Mouse (Mus musculus): Measurements from ENCODE around the gene Adgb. TPM values are rescaled to one million over a fixed set of nuclear protein-coding genes. Genes with fewer than 3 reads are reported as not detected.

Gene Adgb
- polyA plus RNA-seq, 1 experiment from 2014 or later, result 0.16 TPM

DNA sequence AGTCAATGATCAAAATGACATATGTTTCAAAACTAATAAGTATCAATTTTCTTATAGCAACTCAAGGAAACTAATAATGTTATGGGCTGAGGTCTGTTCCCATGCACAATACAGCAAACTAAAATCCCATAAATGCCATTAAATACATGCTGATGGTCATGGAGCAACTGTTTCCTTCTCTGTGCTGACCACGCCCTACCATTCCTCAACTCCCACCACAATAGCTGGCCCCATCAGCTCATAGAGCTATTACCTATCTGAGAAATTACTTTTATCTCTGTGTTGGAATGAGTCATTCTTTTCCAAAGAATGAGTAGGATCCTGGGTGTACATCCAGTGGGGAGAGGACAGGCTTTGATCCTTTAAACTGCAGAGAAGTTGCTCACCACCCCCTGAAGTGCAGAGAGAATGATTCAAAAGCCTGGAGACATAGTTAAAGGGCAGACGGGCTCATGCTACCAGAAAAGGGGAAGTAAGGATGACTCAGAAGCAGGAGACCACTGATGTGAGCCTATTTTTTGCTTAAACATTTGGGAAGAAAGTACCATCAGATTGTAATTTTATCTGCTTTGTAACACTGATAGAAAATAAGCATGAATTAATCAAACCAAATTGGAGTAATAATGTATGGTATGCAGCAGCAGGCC is 184.8 kb downstream of the Adgb start:
- Histone ChIP-seq H3K9me3 (replicated peaks) (no peaks in the 10 kb centered on the region), H3K27ac (replicated peaks) (no peak overlapping the region), H3K27me3 (ENCODE audit: low read depth, poor library complexity, severe bottlenecking) (no peaks in the 10 kb centered on the region), H3K36me3 (no peaks in the 10 kb centered on the region), H3K4me3 (no peak overlapping the region), H3K4me1 (no peaks in the 10 kb centered on the region)
- 68% methylated on average over 2 of the region's 2 CpGs for WGBS
- no peak for DNase-seq (ENCODE audit: low spot score)

Other genes starting within 250 kb of the Adgb start
- gene Rab32, start 85.9 kb upstream of the Adgb start, polyA plus RNA-seq (2016; fragmentation: Nextera tagmentation; extraction: Ambion mirVana), result 8.5 and 11.9 TPM in 2 replicates
- not detected in 2 replicates for gene Gm10944, start 209.0 kb upstream of the Adgb start, polyA plus RNA-seq (2016; fragmentation: Nextera tagmentation; extraction: Ambion mirVana)